Mouse (Mus musculus) forelimb bud, embryonic 11.5 days (tissue): ENCODE data around the gene Trmt2a.

Experiments
- DNase-seq: peaks from one replicate; pipeline ENCODE4 v3.0.0-alpha.2; 2012; ENCODE audit warnings: low read depth, low spot score

The Trmt2a gene

DNA sequence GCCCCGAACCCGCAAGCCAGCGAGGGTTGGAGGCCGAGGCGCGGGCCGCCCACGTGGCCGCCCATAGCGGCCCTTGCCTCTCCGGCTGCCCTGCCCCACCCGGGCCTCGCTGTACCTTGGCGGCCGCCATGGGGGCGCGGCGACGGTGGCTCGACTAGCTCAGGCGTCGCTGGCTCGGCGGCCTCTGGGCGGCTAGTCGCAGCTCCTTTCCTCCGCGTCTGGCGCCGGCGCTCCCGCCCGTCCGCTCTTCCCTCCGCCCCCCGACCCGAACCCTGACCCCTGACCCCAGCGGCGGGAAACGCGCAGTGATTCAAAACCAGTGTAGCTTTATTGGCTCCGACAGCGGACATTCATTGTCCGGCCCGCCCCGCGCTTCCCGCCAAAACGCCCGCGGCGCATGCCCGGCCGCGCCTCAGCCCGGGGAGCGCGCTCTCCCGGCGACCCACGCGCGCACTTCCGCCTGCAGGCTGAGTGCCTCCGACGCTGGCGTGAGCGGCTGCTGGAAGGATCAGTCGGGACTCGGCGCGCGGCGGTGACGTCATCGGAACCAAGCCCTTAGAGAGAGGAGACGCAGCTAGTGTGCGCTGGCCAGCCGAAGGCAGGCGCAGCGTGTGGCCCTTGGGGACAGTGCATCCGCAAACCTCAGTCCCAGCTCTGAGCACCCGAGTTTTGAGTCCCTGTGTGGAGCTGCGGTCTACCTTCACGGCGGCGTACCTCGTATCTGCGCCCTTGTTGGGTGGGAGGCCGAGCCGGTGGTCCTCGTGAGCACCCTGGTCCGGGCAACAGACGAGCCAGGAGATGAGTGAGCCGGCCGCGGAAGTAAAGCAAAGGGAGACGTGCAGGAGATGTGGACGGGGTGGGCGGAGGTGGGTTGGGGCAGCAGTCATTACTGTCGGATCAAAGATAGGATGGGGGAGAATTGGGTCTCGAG is at the start of gene Trmt2a, which contains the start of gene Ranbp1:
Trmt2a (plus strand) TSS at position 247 of the 931 bp plus-strand sequence.
Ranbp1 (minus strand) TSS at position 300 of the 931 bp plus-strand sequence.
- peak; percentile 98 for DNase-seq

DNA sequence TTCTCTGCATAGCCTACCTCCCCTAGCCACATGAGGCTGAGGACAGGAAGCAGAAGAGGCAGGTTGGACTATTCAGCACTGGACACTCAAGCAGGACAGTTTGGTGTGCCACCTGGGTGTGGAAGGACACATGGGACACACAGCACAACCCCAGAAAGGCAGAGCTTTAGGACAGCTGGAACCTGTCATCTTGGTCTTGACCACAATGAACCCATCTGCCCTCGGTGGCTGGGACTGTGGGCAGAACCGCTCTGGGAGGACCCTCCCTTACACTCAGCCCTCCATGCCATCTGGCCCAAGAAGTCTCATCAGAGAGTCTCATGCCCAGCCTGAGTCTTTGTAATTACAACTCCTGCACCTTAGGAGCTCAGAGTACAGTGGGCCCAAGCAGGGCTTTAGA is 48.4 kb upstream of the Trmt2a start:
- no peak for DNase-seq

DNA sequence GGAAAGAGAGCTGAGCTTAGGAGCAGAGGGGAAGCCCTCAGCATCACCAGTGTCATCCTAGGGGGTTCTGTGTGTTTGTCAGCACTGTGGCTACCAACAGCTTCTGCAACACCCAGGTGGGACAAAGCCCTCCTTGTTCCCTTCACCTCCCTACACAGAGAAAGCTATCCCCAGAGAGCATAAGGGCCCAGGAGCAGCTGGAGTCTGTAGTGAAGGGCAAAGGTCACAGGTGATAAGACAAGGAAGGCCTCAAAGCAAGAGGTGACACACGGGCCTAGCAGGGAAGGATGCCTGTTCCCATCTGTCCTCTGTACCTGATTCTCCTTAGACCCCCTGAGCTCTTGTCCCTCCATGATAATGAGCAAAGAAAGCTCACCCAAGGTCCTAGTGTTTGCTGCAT is 46.9 kb upstream of the Trmt2a start:
- DNase-seq = no peak

DNA sequence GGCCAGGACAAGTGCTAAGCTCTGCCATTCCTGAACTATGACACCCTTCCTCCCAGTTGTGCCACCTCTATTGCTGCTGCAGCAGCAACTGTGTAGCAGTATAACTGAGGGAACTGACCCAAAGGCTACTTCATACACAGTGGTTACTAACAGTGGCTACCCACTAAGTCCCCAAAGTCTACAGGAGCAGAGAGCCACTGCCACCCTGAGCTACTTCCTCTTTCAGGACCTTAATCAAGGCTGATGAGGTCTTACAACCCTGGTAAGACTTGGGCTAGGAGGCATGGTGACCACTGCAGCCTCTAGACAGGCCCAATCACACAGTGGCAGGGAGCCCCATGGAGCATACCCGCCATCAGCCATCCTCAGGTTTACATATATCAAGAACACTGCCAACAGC is 46.4 kb upstream of the Trmt2a start:
- DNase-seq = no peak

DNA sequence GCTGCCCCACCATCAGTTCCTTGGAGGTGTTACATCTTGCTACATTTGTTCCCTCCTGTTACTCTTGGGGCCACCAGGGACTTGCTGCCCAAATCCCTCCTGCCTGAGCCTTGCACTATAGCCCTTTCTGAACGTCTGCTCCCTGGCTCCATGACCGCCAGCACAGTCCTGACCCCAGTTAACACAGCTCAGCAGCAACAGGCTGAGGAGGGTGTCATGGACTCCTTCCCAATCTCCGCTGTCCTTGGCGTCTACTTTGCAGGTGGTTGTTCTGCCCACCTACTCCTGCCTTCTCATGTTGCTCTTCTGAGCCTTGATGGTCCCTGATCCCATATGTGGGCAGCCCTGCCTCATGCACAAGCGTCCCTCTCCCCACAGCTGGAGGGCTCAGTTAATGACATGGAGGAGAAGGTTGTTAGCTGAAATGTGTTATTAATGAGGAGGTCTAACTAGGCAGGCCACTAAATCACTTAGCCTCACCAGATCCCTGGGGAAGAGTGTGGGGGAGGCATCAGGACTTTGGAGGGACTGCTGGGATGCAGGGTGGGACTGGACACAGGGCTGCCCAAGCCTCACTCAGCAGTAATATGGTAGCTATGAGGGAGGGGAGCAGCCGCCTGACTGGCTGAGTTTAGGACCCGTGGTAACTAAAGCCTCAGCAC is 44.9 kb upstream of the Trmt2a start:
- DNase-seq = peak; percentile 80

DNA sequence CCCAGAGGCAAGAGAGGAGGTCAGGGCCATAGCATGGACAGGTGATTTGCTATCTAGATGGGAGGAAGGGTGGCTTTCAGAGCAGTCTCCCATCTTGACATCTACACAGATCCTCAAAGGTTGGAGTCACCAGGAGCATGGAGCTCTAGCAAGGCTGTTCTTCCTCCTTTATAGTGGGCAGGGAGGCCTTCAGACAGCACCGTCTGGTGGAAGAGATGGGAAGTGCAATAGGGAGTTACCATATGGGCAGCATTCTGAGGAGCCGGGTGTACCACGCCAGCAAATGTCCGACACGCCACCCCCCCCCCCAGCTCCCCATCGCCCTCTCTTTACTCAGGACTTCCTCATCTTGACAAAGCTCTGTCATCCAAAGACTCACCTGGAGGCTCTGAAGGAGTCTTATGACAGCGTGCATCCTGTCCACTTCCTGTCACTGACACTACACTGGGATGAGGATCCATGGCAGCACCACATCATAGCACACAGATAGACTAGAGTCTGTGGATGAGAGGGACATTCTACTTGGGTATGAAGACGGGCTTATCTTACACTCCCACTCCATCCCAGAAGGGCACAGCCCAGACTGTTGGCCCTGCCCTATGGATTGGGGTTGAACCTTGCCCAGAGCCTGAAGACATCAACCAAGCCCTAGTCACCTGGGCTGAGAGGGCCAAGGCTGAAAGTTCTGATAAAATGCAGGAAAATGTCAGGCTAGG is 37.6 kb upstream of the Trmt2a start:
- peak; percentile 69 for DNase-seq

DNA sequence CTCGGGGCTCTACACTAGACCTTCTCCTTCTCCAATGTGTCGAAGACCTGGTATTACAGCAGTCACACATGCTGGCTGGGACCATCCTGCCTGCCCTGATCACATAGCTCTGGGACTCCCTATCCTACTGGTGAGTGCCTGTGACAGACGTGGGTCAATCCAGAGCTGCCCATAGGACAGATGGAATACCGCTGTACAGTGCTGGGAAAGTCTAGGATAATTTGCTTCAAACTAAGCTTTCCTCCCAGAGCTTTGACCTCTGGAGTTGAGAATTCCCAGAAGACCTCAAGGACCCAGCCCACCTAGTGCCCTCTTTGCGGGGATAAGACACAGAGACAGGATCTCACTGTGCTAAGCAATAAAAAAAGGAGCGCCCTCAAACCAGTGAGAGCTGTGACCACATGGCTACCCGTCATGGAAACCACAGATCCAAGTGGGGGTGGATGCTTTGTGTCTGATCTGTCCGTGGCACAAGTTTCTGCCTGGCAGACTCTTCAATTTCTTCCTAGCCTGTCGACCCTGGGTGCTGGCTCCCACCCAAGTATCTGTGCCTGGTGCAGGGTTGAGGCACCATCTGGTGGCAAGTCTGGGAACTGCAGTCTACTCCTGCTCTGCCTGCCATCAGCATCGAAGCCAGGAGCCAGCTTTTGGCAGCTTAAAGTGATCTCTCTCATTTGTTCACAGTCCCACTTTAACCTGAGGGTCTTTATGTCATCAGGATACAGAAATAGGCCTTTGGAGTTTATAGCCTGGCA is 36.9 kb upstream of the Trmt2a start:
- DNase-seq = peak; percentile 87

DNA sequence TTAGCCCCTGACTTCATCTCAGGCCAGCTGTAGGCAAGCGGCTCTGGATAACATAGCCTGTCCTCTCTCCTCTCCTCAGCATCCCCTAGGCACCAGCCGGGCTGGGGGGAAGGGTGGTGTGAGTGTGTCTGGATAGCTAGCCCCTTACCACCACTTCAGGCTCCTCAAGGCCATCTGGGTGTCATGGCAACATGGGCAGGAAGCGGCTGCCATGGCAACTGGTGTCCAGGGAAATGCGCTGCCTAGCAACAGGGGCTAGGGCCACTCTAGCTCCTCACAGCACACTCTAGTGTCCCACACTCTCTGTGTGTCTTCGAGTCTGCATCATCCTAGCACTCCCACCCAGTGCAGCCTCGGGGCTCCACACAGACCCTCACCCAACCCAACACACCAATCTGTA is 34.8 kb upstream of the Trmt2a start:
- peak; percentile 75 for DNase-seq

DNA sequence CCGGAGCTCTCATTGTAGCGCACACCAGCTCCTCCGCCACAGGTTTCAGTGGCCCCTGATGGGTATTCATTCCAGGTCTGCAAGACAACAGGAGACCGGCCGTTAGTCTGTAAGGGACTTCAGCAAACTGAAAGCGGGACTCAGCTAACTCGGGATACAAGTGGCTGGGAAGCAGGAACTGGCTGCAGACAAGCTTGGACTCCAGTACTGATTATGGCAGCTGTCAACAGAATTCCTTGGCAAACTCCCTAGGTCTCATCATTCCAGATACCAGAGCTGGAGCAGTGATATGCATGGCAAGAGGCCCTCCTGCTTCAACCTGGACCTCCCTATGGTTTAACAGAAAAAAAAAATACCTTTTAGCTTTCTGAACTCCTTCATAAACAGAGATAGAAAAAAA is 33.6 kb upstream of the Trmt2a start:
- DNase-seq = no peak

DNA sequence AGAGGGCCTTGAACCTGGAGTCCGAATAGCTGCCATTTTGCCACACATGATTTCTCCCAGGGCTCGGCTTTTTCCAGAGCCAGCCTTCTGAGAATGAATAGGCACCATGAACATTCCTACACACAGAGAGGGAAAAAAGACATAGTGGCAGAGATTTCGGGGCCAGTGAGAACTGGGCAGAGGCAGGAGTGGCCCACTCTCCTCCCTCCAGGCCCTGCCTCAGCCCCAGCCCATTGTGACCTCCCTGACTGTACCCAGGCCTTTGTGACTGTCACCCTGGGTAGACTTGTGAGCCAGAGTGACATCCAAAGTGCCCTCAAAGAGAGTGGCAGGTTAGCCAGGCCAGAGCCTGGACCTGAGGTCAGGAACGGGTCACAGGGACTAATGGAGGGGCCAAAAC is 30.9 kb upstream of the Trmt2a start, which contains the start of gene Ccdc188:
Ccdc188 (plus strand) TSS at position 301 of the 400 bp plus-strand sequence.
- no peak for DNase-seq

DNA sequence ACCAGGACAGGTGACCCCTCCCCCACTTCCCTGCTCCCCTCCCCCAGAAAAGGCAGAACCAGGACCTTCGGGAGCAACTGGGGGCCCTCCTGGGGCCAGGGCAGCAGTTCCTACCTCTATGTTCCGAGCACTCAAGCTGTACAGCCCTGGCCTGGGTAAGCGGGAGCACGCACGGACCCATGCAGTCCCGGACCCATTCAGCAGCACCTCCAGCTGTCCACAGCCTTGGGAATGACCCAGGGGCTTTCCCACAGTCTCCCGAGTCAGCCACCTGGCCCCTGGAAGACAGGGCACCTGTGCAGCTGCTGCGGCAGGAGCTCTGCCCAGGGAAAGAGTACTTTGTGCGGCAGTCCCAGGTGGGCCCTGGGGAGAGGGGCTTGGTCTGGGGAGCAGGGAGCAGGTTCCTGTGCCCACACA is 29.9 kb upstream of the Trmt2a start:
- no peak for DNase-seq

DNA sequence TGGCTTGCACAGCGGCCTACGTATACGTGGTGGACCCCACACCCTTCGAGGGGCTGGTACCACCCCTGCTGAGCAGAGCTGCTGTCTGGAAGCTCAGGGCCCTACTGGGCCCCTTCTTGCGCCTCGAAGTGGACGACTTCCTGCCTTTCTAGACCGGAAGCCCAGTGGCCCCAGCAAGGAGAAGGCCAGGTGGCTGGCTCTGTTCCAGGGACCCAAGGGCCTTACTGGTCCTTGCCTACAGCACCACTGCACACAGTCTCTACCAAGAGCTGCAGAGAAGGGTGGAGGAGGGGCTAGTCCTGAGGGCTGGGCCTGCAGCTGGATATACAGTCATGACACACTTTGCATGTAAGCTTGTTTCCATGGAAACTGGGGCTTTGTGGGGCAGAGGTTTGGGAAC is 28.5 kb upstream of the Trmt2a start:
- peak; percentile 36 for DNase-seq

DNA sequence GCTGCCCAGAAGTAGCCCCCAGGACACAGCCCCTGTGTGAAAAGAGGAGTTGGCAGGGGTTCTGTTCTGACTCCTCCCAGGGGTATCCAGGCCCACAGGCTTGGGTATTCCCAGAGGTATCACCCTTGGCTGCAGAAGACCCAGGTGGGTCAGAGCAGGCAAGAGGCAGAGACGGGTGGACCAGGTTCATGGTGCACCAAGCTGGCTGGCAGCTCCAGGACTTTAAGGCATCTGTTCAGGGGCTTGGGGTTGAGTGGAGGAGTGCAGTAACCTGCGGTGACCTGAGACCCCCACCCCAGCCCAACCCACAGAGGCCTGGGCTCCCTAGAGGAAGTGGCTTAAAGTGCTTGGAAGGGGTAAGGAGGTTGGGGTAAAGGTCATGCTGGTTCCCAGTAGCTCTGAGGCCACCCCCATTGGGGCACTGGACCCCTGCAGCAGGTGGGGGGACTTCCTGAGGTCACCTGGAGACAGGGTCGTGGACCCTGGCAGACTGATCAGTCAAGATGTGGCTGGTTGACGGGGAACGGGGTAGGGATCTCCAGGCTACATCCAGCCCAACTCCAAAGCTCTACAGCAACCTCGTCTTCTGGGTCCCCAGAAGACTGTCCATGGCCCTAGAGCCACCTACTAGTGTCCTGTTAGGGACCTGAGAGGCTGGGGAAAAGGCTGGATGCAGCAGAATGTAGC is 27.5 kb upstream of the Trmt2a start:
- no peak for DNase-seq

DNA sequence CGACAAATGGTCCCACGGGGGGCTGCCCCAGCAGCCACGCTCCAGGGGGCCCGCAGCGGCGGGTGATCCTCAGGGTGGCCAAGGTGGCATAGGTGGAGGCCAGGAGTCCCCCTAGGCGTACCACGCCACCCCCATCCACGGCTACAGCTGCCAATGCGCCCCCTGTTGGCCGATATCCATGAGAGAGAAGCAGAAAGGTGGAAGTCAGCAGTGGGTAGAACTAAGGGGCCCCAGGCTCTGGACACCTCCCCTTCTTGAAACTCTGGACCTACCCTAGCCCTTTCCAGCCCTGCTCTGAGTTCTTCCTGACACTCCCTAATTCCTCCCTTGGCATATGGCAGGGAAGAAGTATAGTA is 27.0 kb upstream of the Trmt2a start:
- DNase-seq = no peak

DNA sequence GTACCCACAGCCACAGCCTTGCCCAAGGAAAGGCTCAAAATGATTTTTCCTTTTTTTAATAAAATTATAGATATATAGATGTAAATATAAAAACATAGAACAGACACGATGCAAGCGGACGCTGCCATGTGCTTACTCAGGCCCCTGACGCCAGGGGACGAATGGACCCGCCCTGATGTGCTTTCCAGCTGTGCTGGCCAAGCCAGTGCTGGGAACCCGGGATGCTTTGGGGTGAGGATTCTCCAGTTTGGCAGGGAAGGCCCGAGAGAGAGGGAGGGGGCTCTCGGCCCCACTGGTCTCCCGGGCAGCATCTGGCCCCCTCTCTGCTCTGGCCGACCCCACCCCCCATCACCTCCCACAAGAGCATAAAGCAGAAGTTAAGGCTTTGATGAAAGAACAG is 26.3 kb upstream of the Trmt2a start:
- no peak for DNase-seq

DNA sequence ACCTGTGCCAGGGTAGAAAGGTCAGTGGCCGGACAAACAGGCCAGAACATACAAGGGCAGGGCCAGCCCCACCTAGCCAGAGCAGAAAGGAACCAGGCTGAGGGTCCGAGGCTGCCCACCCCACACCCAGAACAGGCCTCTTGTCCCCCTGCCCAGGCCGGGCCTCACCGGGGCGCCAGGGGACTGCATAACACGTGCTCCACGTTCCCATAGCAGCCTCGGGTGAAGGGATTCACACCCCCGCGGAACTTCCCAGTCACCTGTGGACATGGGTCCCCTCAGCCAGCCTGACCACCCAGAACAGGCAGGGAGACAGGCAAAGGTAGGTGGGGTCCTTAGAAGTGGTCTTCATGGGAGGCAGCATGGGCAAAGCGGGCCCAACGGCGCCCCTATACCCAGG is 21.3 kb upstream of the Trmt2a start:
- DNase-seq = no peak

DNA sequence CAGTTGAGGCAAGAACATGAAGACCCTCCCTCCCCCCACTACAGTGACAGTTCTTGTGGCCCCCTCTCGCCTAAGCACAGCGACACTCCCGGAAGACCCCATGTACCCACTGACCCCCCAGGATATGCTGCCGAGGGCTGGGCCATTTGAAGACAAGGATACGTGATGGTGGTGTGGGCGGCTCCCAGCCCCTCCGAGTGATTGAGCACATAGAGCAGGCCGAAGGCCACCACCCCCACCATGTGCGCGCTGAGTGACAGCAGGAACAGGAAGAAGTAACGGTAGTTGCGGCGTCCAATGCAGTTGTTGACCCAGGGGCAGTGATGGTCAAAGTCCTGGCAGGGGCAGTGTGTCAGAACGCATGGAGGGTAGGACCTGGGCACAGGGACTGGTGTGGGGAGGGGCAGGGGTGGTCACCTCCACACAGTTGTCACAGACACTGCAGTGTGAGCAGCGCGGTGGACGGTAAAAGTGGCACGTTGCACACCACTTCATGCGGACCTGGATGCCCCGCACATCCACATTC is 20.5 kb upstream of the Trmt2a start:
- no peak for DNase-seq

DNA sequence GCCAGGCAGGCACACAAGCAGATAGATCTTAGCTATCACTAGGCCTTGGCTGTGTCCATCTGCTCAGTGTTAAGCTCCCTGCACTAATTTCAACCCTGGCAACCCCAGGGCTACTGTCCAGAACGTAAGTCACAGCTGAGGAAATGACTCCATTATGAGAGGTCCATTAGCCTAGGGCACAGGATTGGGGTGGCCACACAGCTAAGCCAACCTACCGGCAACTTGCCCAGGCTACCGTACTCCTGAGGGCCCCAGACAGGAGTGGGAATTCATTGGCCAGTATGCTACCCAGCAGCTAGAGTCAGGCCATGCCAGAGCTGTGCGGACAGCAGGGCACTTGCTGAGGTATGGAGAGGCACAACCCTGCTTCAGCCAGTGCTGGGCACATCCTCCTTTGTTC is 19.6 kb upstream of the Trmt2a start:
- DNase-seq = no peak

DNA sequence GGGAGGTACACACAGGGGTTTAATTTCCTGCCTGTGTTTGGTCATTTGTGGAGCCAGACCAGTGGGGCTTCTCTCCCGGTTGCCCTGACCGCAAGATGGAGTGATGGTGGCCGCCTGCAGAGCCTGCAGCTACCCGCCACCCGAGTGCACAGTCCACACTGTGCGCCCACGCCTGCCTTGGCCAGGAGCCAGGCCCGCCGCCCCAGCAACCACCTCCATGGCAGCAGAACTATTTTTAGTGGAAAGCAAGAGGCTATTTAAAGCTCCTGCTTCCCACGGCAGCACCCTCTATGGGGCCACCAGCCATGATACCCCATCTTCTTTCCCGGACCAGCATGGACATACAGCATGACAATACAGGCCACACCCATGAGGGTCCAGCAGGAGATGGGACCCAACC is 18.9 kb upstream of the Trmt2a start:
- DNase-seq = no peak

DNA sequence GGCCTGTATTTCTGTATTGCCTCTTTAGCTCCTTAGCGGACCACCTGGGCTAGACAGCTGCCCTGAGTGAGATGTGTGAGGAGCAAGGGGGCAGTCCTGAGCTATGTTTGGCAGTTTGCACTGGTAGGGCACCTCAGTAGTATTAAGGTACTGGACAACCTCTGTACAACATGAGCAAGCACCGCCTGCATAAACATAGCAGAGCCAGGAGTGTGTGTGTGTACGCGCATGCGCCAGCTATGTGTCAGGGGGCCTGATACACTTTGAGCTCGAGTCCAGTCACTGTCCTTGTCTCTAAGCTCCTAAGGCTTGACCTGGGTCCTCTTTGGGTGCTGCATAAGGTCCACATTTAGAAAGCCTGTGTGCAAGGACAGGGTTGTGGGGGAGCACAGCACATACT is 17.9 kb upstream of the Trmt2a start:
- no peak for DNase-seq

DNA sequence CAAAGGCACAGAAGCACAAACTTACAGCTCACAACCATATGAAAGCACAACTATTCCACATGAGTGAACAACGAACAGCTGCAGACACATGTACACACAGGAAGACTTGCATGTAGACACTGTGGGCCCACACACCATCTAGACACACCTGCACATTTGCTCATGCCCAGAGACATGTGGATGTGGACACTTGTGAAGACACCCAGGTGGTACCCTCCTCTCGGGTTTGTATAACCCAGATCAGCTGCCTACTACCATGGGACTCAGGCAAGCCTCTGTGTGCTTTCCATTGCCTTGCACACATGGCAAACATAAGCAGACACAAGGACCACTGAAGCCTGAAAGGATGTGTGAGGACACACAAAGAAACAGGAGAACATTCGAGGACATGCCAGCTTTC is 17.4 kb upstream of the Trmt2a start:
- DNase-seq = no peak
